Mouse (Mus musculus): ENCODE measurements around the gene Rps19. TPM values are rescaled to one million over a fixed set of nuclear protein-coding genes. Genes with fewer than 3 reads are reported as not detected.

Gene Rps19
- polyA plus RNA-seq, 1 experiment = 2,100 TPM

DNA sequence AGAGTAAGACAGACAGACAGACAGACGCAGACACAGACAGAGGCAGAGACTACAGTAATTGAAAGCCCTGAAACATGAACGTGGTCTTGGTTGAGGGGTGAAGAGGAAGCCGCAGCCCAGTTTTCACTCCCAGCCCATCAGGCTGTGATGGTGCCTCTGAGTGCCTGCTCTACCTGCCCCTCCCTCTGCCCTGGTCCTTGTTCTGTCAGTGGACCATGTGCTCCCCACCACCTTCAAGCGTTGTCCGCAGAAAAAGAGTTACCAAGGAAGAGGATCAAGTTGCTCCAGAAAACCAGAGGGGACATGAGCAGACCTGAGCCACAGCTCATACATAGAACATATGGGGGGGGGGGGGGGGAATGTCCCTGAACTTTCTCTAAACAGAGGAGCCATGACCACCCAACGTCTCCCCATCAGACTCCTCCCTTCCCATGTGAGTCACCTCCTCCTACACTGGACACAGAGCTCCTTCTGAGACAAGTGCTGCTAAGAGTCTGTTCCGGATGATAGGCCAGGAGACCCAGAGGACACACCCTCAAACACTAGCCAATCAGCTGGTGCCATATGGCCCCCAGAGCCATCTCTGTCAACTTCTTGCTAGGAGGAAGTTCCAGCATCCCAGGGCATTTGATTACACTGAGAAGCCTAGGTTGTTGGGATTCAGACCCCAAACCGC lies 31.5 kb upstream of the Rps19 start:
- peaks cover 4% of the 10 kb centered on the region for H3K4me1 ChIP-seq (ENCODE audit: control insufficient read depth, insufficient read depth, low read length)
- TF ChIP-seq POLR2A (IDR thresholded peaks at IDR 0.05; ENCODE audit: insufficient read depth, low read length) (peak; percentile 66), EP300 (IDR thresholded peaks at IDR 0.05; ENCODE audit: insufficient read depth, low read depth, low read length) (no peak)
- no peaks in the 10 kb centered on the region for H3K36me3 ChIP-seq (ENCODE audit: control insufficient read depth, insufficient read depth, low read length, poor library complexity, severe bottlenecking)
- H3K4me3 ChIP-seq (ENCODE audit: low read depth, low read length) = peak overlapping the region; percentile 34
- no peaks in the 10 kb centered on the region for H3K9me3 ChIP-seq (replicated peaks; ENCODE audit: control insufficient read depth, insufficient read depth, low read length, poor library complexity, severe bottlenecking)
- no peaks in the 10 kb centered on the region for H3K27me3 ChIP-seq (ENCODE audit: control insufficient read depth, insufficient read depth, low read length, poor library complexity, severe bottlenecking)
- peak overlapping the region; percentile 90 for H3K27ac ChIP-seq (ENCODE audit: insufficient read depth, low read length)
- H3K9ac ChIP-seq (ENCODE audit: low read depth, poor library complexity, severe bottlenecking) = peak overlapping the region; percentile 26; the same call in 1 of the 2 replicates

GRCm38 (mm10) chr7:24853233-24853563 lies 31.0 kb upstream of the Rps19 start:
- no peaks in the 10 kb centered on the region for H3K9me3 ChIP-seq (replicated peaks; ENCODE audit: control insufficient read depth, insufficient read depth, low read length, poor library complexity, severe bottlenecking)
- H3K4me3 ChIP-seq (ENCODE audit: low read depth, low read length) = no peak overlapping the region
- TF ChIP-seq CTCF (IDR thresholded peaks at IDR 0.05; ENCODE audit: low read depth, low read length) (no peak), EP300 (IDR thresholded peaks at IDR 0.05; ENCODE audit: insufficient read depth, low read depth, low read length) (no peak)
- peak overlapping the region; percentile 26 for H3K9ac ChIP-seq (ENCODE audit: low read depth, poor library complexity, severe bottlenecking)
- no peaks in the 10 kb centered on the region for H3K36me3 ChIP-seq (ENCODE audit: control insufficient read depth, insufficient read depth, low read length, poor library complexity, severe bottlenecking)
- peaks cover 4% of the 10 kb centered on the region for H3K4me1 ChIP-seq (ENCODE audit: control insufficient read depth, insufficient read depth, low read length)
- H3K27me3 ChIP-seq (ENCODE audit: control insufficient read depth, insufficient read depth, low read length, poor library complexity, severe bottlenecking) = no peaks in the 10 kb centered on the region
- H3K27ac ChIP-seq (ENCODE audit: insufficient read depth, low read length) = peak overlapping the region; percentile 90

GRCm38 (mm10) chr7:24853695-24854094 lies 30.5 kb upstream of the Rps19 start:
- no peak for TF ChIP-seq CTCF (IDR thresholded peaks at IDR 0.05; ENCODE audit: low read depth, low read length)
- peak; percentile 75; the same call in 1 of the 2 replicates for TF ChIP-seq EP300 (IDR thresholded peaks at IDR 0.05; ENCODE audit: insufficient read depth, low read depth, low read length)
- peak; percentile 89 for TF ChIP-seq POLR2A (IDR thresholded peaks at IDR 0.05; ENCODE audit: insufficient read depth, low read length)
- H3K9ac ChIP-seq (ENCODE audit: low read depth, poor library complexity, severe bottlenecking) = peak overlapping the region; percentile 26
- no peaks in the 10 kb centered on the region for H3K27me3 ChIP-seq (ENCODE audit: control insufficient read depth, insufficient read depth, low read length, poor library complexity, severe bottlenecking)
- no peaks in the 10 kb centered on the region for H3K36me3 ChIP-seq (ENCODE audit: control insufficient read depth, insufficient read depth, low read length, poor library complexity, severe bottlenecking)
- peaks cover 4% of the 10 kb centered on the region for H3K4me1 ChIP-seq (ENCODE audit: control insufficient read depth, insufficient read depth, low read length)
- H3K4me3 ChIP-seq (ENCODE audit: low read depth, low read length) = peak overlapping the region; percentile 52
- H3K9me3 ChIP-seq (replicated peaks; ENCODE audit: control insufficient read depth, insufficient read depth, low read length, poor library complexity, severe bottlenecking) = no peaks in the 10 kb centered on the region
- H3K27ac ChIP-seq (ENCODE audit: insufficient read depth, low read length) = peak overlapping the region; percentile 90

- H3K4me3 ChIP-seq (ENCODE audit: low read depth, low read length) = no peak overlapping the region
- no peak overlapping the region for H3K27ac ChIP-seq (ENCODE audit: insufficient read depth, low read length)
Measured at GRCm38 (mm10) chr7:24856460-24857120, 27.6 kb upstream of the Rps19 start.

DNA sequence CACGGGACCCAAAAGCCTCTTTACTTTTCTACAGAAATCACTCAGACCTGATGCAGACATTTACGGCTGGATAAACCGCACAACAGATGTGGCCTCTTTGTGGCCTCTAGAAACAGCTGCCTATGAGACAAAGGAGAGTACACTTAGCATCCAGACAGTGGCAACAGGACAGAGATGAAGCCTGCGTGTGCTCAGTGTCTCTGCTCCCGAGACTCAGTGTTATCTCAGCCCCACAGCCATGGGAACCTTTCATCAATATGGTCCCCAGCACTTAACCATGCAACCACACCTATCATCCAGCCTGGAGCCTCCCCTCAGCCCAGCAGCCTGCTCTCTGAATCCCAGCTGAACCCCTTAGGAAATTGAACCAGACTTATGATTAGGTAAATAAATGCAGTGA lies 24.9 kb upstream of the Rps19 start:
- no peaks in the 10 kb centered on the region for H3K27me3 ChIP-seq (ENCODE audit: control insufficient read depth, insufficient read depth, low read length, poor library complexity, severe bottlenecking)
- H3K27ac ChIP-seq (ENCODE audit: insufficient read depth, low read length) = no peak overlapping the region
- TF ChIP-seq POLR2A (IDR thresholded peaks at IDR 0.05; ENCODE audit: insufficient read depth, low read length) = no peak
- no peak for TF ChIP-seq EP300 (IDR thresholded peaks at IDR 0.05; ENCODE audit: insufficient read depth, low read depth, low read length)
- TF ChIP-seq CTCF (IDR thresholded peaks at IDR 0.05; ENCODE audit: low read depth, low read length) = no peak
- no peak overlapping the region for H3K9ac ChIP-seq (ENCODE audit: low read depth, poor library complexity, severe bottlenecking)
- no peaks in the 10 kb centered on the region for H3K36me3 ChIP-seq (ENCODE audit: control insufficient read depth, insufficient read depth, low read length, poor library complexity, severe bottlenecking)
- peaks cover 3% of the 10 kb centered on the region for H3K4me1 ChIP-seq (ENCODE audit: control insufficient read depth, insufficient read depth, low read length)
- no peak overlapping the region for H3K4me3 ChIP-seq (ENCODE audit: low read depth, low read length)
- H3K9me3 ChIP-seq (replicated peaks; ENCODE audit: control insufficient read depth, insufficient read depth, low read length, poor library complexity, severe bottlenecking) = no peaks in the 10 kb centered on the region

More at GRCm38 (mm10) chr7:24856460-24857120, 27.6 kb upstream of the Rps19 start:
- TF ChIP-seq EP300 (IDR thresholded peaks at IDR 0.05; ENCODE audit: insufficient read depth, low read depth, low read length) (no peak), CTCF (IDR thresholded peaks at IDR 0.05; ENCODE audit: low read depth, low read length) (no peak)
- H3K27me3 ChIP-seq (ENCODE audit: control insufficient read depth, insufficient read depth, low read length, poor library complexity, severe bottlenecking) = no peaks in the 10 kb centered on the region
- H3K36me3 ChIP-seq (ENCODE audit: control insufficient read depth, insufficient read depth, low read length, poor library complexity, severe bottlenecking) = no peaks in the 10 kb centered on the region
- H3K4me1 ChIP-seq (ENCODE audit: control insufficient read depth, insufficient read depth, low read length) = peaks cover 4% of the 10 kb centered on the region
- H3K9ac ChIP-seq (ENCODE audit: low read depth, poor library complexity, severe bottlenecking) = no peak overlapping the region
- no peaks in the 10 kb centered on the region for H3K9me3 ChIP-seq (replicated peaks; ENCODE audit: control insufficient read depth, insufficient read depth, low read length, poor library complexity, severe bottlenecking)

DNA sequence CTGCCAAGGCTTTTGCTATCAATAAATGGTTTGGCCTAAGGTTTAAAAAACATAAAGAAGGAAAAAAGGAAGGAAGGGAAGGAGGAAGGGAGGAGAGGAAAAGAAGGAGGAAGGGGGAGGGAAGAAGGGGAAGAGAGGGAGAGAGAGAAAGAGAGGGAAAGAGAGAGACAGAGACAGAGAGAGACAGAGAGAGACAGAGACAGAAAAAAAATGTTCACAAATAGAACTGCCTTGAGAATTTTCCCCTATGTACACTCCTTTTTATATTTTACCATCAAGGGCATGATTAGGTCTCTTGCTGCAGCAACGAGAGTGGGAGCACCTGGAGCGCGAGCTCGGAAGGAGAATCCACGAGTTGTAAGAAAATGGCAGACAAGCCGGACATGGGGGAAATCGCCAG lies 22.3 kb upstream of the Rps19 start, which contains the start of gene Gm9844:
TSS of gene Gm9844 (plus strand) at position 301 of the 400 bp plus-strand sequence.
- Histone ChIP-seq H3K9me3 (replicated peaks; ENCODE audit: control insufficient read depth, insufficient read depth, low read length, poor library complexity, severe bottlenecking) (no peaks in the 10 kb centered on the region), H3K27ac (ENCODE audit: insufficient read depth, low read length) (no peak within 1 kb of the TSS), H3K9ac (ENCODE audit: low read depth, poor library complexity, severe bottlenecking) (no peak within 1 kb of the TSS), H3K4me1 (ENCODE audit: control insufficient read depth, insufficient read depth, low read length) (peaks cover 2% of the 10 kb centered on the region), H3K36me3 (ENCODE audit: control insufficient read depth, insufficient read depth, low read length, poor library complexity, severe bottlenecking) (no peaks in the 10 kb centered on the region), H3K4me3 (ENCODE audit: low read depth, low read length) (no peak within 1 kb of the TSS), H3K27me3 (ENCODE audit: control insufficient read depth, insufficient read depth, low read length, poor library complexity, severe bottlenecking) (no peaks in the 10 kb centered on the region)
- no peak for TF ChIP-seq CTCF (IDR thresholded peaks at IDR 0.05; ENCODE audit: low read depth, low read length)
- no peak for TF ChIP-seq POLR2A (IDR thresholded peaks at IDR 0.05; ENCODE audit: insufficient read depth, low read length)
- TF ChIP-seq EP300 (IDR thresholded peaks at IDR 0.05; ENCODE audit: insufficient read depth, low read depth, low read length) = no peak

Data from ES-Bruce4 (cell line).